Mouse (Mus musculus): Measurements from ENCODE around the gene Llgl2. TPM values are rescaled to one million over a fixed set of nuclear protein-coding genes. Genes with fewer than 3 reads are reported as not detected.

Llgl2 gene
- total and polyA plus RNA-seq, 3 experiments, result 8.0 to 22.5 (median 9.3) TPM

DNA sequence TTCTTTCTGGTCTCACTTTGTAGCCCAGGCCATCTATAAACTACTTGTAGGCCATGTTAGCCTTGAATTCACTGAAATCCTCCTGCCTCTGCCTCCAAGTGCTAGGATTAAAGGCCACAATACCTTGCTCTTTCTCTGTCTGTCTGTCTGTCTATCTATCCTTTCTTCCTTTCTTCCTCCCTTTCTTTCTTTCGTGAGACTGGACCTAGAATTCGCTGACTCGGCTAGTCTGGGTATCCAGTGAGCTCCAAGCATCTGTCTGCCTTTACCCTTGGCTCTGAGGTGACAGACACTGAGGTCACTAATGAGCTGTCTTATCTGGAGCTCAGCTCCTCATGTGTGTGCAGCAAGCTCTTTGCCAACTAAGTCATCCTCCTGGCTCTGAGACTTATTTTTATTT lies 52.1 kb downstream of the Llgl2 start:
- Histone ChIP-seq H3K4me3 (ENCODE audit: low read depth, low read length) (no peak overlapping the region), H3K27me3 (ENCODE audit: insufficient read depth, low read length) (peaks cover 86% of the 10 kb centered on the region), H3K4me1 (ENCODE audit: insufficient read depth, low read depth, low read length) (peaks cover 16% of the 10 kb centered on the region), H3K36me3 (replicated peaks) (no peaks in the 10 kb centered on the region), H3K9me3 (replicated peaks) (no peaks in the 10 kb centered on the region)
- TF ChIP-seq GATA1 (IDR thresholded peaks at IDR 0.05; ENCODE audit: borderline replicate concordance, low read length) (no peak), GATA2 (IDR thresholded peaks at IDR 0.05; ENCODE audit: borderline replicate concordance, low read depth, low read length) (no peak), POLR2AphosphoS5 (IDR thresholded peaks at IDR 0.05; ENCODE audit: insufficient replicate concordance, low read depth, low read length) (no peak), TAL1 (conservative IDR thresholded peaks at IDR 0.05; ENCODE audit: low read depth, low read length) (no peak), CTCF (IDR thresholded peaks at IDR 0.05; ENCODE audit: low read depth, low read length) (no peak)
- DNase-seq (ENCODE audit: low spot score) (no peak), ATAC-seq (ENCODE audit: extremely low read depth, insufficient number of reproducible peaks, low FRiP score, poor library complexity, severe bottlenecking) (no peak)

DNA sequence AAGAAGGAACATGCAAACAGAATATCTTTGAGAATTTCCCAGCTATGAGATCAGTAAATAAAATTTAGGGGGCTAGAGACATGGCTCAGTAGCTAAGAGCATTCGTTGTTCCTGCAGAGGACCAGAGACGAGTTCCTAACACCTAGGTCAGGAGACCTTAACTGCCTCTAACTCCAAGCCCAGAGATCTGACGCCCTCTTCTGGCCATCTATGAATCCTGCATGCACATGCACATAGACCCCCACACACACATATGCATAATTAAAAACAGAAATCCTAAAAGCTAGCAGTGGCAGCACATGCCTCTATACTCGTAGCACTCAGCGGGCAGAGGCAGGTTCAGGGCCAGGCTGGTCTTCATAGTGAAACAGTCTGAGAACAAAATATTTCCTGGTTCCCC lies 52.6 kb downstream of the Llgl2 start:
- Histone ChIP-seq H3K36me3 (replicated peaks) (no peaks in the 10 kb centered on the region), H3K9me3 (replicated peaks) (no peaks in the 10 kb centered on the region), H3K27me3 (ENCODE audit: insufficient read depth, low read length) (peaks cover 81% of the 10 kb centered on the region), H3K4me1 (ENCODE audit: insufficient read depth, low read depth, low read length) (peaks cover 16% of the 10 kb centered on the region), H3K4me3 (ENCODE audit: low read depth, low read length) (no peak overlapping the region)
- DNase-seq (ENCODE audit: low spot score) (no peak), ATAC-seq (ENCODE audit: extremely low read depth, insufficient number of reproducible peaks, low FRiP score, poor library complexity, severe bottlenecking) (no peak)
- TF ChIP-seq GATA2 (IDR thresholded peaks at IDR 0.05; ENCODE audit: borderline replicate concordance, low read depth, low read length) (no peak), CTCF (IDR thresholded peaks at IDR 0.05; ENCODE audit: low read depth, low read length) (0 out of 2 replicates have a peak, but pooled peaks have one; percentile 18)

DNA sequence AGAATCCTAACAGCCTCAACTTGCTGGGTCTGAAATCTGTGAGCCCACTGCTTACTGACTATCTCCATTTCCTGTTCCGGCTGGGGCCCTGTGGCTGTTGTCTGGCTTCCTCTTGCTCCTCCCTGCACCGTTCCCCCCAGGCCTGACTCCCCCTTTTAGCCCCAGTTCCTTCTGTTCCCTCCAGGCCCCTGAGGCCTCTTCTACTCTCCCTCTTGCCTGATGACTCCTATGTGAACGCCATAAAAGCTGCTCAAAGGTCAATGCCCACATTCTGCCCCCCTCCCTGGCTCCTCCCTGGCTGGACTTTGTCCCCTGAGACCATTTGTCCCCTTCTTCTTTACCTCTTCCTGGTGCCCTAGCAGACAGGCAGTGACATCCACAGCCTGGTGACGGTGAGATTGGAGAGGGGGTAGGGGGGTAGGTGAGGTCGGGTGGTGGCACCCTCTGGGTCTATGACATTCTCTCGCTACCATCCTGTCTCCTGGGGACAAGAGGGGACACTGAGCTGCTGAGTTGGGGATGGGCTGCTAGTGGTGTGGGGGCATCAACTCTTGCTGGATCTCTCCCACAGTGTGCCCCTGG lies 53.4 kb downstream of the Llgl2 start:
- peaks cover 9% of the 10 kb centered on the region for H3K4me1 ChIP-seq (ENCODE audit: insufficient read depth, low read depth, low read length)
- H3K36me3 ChIP-seq (replicated peaks), result no peaks in the 10 kb centered on the region
- H3K9me3 ChIP-seq (replicated peaks), result no peaks in the 10 kb centered on the region
- TF ChIP-seq POLR2AphosphoS5 (IDR thresholded peaks at IDR 0.05; ENCODE audit: insufficient replicate concordance, low read depth, low read length) (no peak), TAL1 (conservative IDR thresholded peaks at IDR 0.05; ENCODE audit: low read depth, low read length) (no peak), CTCF (IDR thresholded peaks at IDR 0.05; ENCODE audit: low read depth, low read length) (no peak), GATA2 (IDR thresholded peaks at IDR 0.05; ENCODE audit: borderline replicate concordance, low read depth, low read length) (no peak), GATA1 (IDR thresholded peaks at IDR 0.05; ENCODE audit: borderline replicate concordance, low read length) (no peak)
- H3K27me3 ChIP-seq (ENCODE audit: insufficient read depth, low read length), result peaks cover 79% of the 10 kb centered on the region
- no peak for ATAC-seq (ENCODE audit: extremely low read depth, insufficient number of reproducible peaks, low FRiP score, poor library complexity, severe bottlenecking)
- H3K4me3 ChIP-seq (ENCODE audit: low read depth, low read length), result no peak overlapping the region
- no peak for DNase-seq (ENCODE audit: low spot score)

DNA sequence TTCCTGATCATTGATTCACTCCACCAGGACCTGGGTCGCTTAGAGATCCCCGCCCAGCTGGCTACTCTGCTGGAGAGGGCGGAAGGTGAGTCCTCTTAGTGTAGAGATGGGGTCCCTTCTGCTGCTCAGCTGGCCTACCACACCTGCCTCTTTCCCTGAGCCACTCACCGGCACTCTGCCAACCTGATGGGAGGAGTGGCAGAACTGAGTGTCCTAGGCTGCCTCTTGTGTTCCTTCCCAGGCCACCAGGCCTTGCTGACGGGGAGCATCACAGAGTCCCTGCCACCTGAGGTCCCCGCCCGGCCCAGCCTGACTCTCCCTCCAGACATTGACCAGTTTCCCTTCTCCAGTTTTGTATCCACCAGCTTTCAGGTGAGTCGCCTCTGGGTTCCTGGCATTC lies 54.2 kb downstream of the Llgl2 start:
- Histone ChIP-seq H3K4me1 (ENCODE audit: insufficient read depth, low read depth, low read length) (peaks cover 4% of the 10 kb centered on the region; the same call in 1 of the 2 replicates), H3K36me3 (replicated peaks) (no peaks in the 10 kb centered on the region), H3K4me3 (ENCODE audit: low read depth, low read length) (no peak overlapping the region), H3K27me3 (ENCODE audit: insufficient read depth, low read length) (peaks cover 79% of the 10 kb centered on the region), H3K9me3 (replicated peaks) (no peaks in the 10 kb centered on the region)
- DNase-seq (ENCODE audit: low spot score) (no peak), ATAC-seq (ENCODE audit: extremely low read depth, insufficient number of reproducible peaks, low FRiP score, poor library complexity, severe bottlenecking) (no peak)
- no peak for TF ChIP-seq TAL1 (conservative IDR thresholded peaks at IDR 0.05; ENCODE audit: low read depth, low read length)
- no peak for TF ChIP-seq GATA2 (IDR thresholded peaks at IDR 0.05; ENCODE audit: borderline replicate concordance, low read depth, low read length)
- TF ChIP-seq GATA1 (IDR thresholded peaks at IDR 0.05; ENCODE audit: borderline replicate concordance, low read length), result no peak
- TF ChIP-seq CTCF (IDR thresholded peaks at IDR 0.05; ENCODE audit: low read depth, low read length), result no peak
- no peak for TF ChIP-seq POLR2AphosphoS5 (IDR thresholded peaks at IDR 0.05; ENCODE audit: insufficient replicate concordance, low read depth, low read length)

DNA sequence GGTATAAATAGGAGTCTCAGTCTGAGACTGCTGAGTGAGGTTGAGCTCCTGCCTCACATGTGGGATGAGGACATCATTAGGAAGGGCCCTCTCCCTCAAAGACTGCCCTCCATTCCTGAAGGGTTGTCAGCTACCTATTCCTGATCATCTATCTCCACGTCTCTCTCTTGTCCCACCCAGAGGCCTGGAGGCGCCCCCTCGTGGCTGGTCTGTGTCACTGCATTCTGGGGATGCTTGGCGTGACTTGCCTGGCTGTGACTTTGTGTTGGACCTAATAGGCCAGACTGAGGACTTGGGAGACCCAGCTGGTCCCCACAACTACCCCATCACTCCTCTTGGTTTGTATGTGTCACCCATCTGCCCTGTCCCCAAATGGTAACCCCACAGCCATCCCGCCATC lies 57.2 kb downstream of the Llgl2 start:
- H3K4me1 ChIP-seq (ENCODE audit: insufficient read depth, low read depth, low read length), result peaks cover 10% of the 10 kb centered on the region; the same call in 1 of the 2 replicates
- no peak overlapping the region for H3K4me3 ChIP-seq (ENCODE audit: low read depth, low read length)
- H3K27me3 ChIP-seq (ENCODE audit: insufficient read depth, low read length), result peaks cover 77% of the 10 kb centered on the region
- no peaks in the 10 kb centered on the region for H3K36me3 ChIP-seq (replicated peaks)
- TF ChIP-seq POLR2AphosphoS5 (IDR thresholded peaks at IDR 0.05; ENCODE audit: insufficient replicate concordance, low read depth, low read length) (no peak), CTCF (IDR thresholded peaks at IDR 0.05; ENCODE audit: low read depth, low read length) (peak; percentile 98)
- no peak; the same call in 1 of the 2 replicates for ATAC-seq (ENCODE audit: extremely low read depth, insufficient number of reproducible peaks, low FRiP score, poor library complexity, severe bottlenecking)
- H3K9me3 ChIP-seq (replicated peaks), result no peaks in the 10 kb centered on the region
- peak; percentile 70 for DNase-seq (ENCODE audit: low spot score)

DNA sequence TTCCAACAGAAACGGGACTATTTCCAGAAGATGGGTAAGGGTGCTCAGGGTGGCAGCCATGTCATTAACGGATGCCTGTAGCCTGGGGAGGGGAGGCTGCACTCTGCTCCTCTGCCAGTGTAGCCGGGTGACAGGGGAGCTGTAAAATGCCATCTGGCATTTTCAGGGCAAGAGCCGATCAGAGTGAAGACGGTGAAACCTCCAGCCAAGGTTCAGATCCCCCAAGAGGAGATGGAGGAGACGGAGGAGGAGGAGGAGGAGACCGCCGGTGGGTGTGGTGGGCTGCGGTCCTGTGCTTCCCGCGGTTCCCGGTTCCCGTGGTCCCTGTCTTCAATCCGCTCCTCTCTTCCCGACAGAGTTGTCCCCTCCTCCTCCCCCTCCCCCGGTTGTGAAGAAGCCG lies 59.4 kb downstream of the Llgl2 start:
- Histone ChIP-seq H3K36me3 (replicated peaks) (no peaks in the 10 kb centered on the region), H3K27me3 (ENCODE audit: insufficient read depth, low read length) (peaks cover 79% of the 10 kb centered on the region), H3K4me1 (ENCODE audit: insufficient read depth, low read depth, low read length) (peaks cover 6% of the 10 kb centered on the region; the same call in 1 of the 2 replicates), H3K9me3 (replicated peaks) (no peaks in the 10 kb centered on the region), H3K4me3 (ENCODE audit: low read depth, low read length) (no peak overlapping the region)
- DNase-seq (ENCODE audit: low spot score) (no peak), ATAC-seq (ENCODE audit: extremely low read depth, insufficient number of reproducible peaks, low FRiP score, poor library complexity, severe bottlenecking) (no peak)
- TF ChIP-seq CTCF (IDR thresholded peaks at IDR 0.05; ENCODE audit: low read depth, low read length), result no peak

DNA sequence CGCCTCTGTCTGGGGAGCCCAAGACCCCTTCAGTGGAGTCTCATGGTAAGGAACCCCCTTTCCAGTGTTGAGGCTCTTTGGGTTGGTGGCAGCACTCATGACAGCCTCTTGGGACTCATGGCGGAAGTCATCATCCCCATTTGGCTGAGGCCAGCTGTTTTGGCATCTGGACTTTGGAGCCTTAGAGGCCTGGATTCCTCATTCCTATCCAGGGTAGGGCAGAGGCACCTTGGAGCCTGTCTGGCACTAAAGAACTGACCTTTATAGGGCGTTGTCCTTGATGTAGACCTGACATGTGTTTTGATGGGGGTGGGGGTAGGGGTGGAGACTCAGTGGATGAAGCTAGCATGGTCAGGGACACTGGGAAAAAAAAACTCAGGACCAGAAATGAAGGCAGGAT lies 60.5 kb downstream of the Llgl2 start:
- Histone ChIP-seq H3K36me3 (replicated peaks) (no peaks in the 10 kb centered on the region), H3K27me3 (ENCODE audit: insufficient read depth, low read length) (peaks cover 81% of the 10 kb centered on the region), H3K9me3 (replicated peaks) (no peaks in the 10 kb centered on the region), H3K4me3 (ENCODE audit: low read depth, low read length) (no peak overlapping the region), H3K4me1 (ENCODE audit: insufficient read depth, low read depth, low read length) (peaks cover 6% of the 10 kb centered on the region; the same call in 1 of the 2 replicates)
- no peak for ATAC-seq (ENCODE audit: extremely low read depth, insufficient number of reproducible peaks, low FRiP score, poor library complexity, severe bottlenecking)
- no peak for DNase-seq (ENCODE audit: low spot score)
- TF ChIP-seq GATA2 (IDR thresholded peaks at IDR 0.05; ENCODE audit: borderline replicate concordance, low read depth, low read length) (no peak), CTCF (IDR thresholded peaks at IDR 0.05; ENCODE audit: low read depth, low read length) (no peak), POLR2AphosphoS5 (IDR thresholded peaks at IDR 0.05; ENCODE audit: insufficient replicate concordance, low read depth, low read length) (no peak), GATA1 (IDR thresholded peaks at IDR 0.05; ENCODE audit: borderline replicate concordance, low read length) (no peak), TAL1 (conservative IDR thresholded peaks at IDR 0.05; ENCODE audit: low read depth, low read length) (no peak)

Data from G1E (cell line).